Mouse (Mus musculus) forebrain, postnatal 0 days (tissue): ENCODE measurements around the gene Ccdc73. TPM values are rescaled to one million over a fixed set of nuclear protein-coding genes. Genes with fewer than 3 reads are reported as not detected.

Source experiments
- ATAC-seq: fragments of 200-750 bp; cut with Nextera tagmentation; 2 replicates; pipeline ENCODE4 v1.8.0; 2017; ENCODE audit warnings: mild to moderate bottlenecking, moderate library complexity
- DNase-seq: peaks from one replicate; pipeline ENCODE4 v3.0.0-alpha.2; 2015
- H3K27ac ChIP-seq: fragments of 300-500 bp; sonication (generic); 2 replicates; pipeline ENCODE4 v1.5.1; 2014; ENCODE audit warnings: low read depth, mild to moderate bottlenecking, antibody characterized with exemption, low read length, moderate library complexity, mixed read lengths
- H3K27me3 ChIP-seq: fragments of 300-500 bp; sonication (generic); 2 replicates; pipeline ENCODE4 v1.6.1; 2014; ENCODE audit warnings: mild to moderate bottlenecking, low read length, mixed read lengths; ENCODE audit not compliant: insufficient read depth
- H3K36me3 ChIP-seq: fragments of 300-500 bp; sonication (generic); 2 replicates; pipeline ENCODE4 v1.6.1; 2014; ENCODE audit warnings: mild to moderate bottlenecking, moderate library complexity; ENCODE audit not compliant: insufficient read depth
- H3K4me1 ChIP-seq: fragments of 300-500 bp; sonication (generic); 2 replicates; pipeline ENCODE4 v1.6.1; 2014; ENCODE audit warnings: antibody characterized with exemption; ENCODE audit not compliant: insufficient read depth
- H3K4me2 ChIP-seq: fragments of 300-500 bp; sonication (generic); 2 replicates; pipeline ENCODE4 v1.6.1; 2014; ENCODE audit warnings: low read depth, mild to moderate bottlenecking, moderate library complexity
- H3K4me3 ChIP-seq: fragments of 300-500 bp; sonication (generic); 2 replicates; pipeline ENCODE4 v1.5.1; 2014; ENCODE audit warnings: low read depth, low read length, mixed read lengths
- H3K9ac ChIP-seq: fragments of 300-500 bp; sonication (generic); 2 replicates; pipeline ENCODE4 v1.6.1; 2014; ENCODE audit warnings: mild to moderate bottlenecking
- H3K9me3 ChIP-seq: fragments of 300-500 bp; sonication (generic); 2 replicates; pipeline ENCODE4 v1.6.1; 2016; ENCODE audit warnings: low read length
- CTCF ChIP-seq: sonication (generic); IDR thresholded peaks from 2 replicates; pipeline ENCODE4 v1.5.1; 2016; ENCODE audit warnings: antibody characterized with exemption, control low read depth, low read depth
- WGBS: fragments of 180-500 bp; shearing (Covaris S2); extraction: QIAGEN DNeasy Blood & Tissue Kit; methylation state at CpG from one replicate; pipeline ENCODE4 v1.1.7; 2014; 5-methylcytosine and 5-hydroxymethylcytosine counted together
- polyA plus RNA-seq: library from polyadenylated mRNA; unstranded; fragments of >200 nt; fragmentation: Nextera tagmentation; extraction: Ambion mirVana; gene quantifications from 2 replicates; pipeline ENCODE4 v1.2.1, GENCODE M21; 2015
- total RNA-seq: library from RNA; depleted of rRNA; stranded (reverse); fragments of >200 nt; gene quantifications from 2 replicates; pipeline ENCODE4 v1.2.3, GENCODE M21; 2014; rRNA removed

Ccdc73 gene
- total and polyA plus RNA-seq, 2 experiments from 2014 or later = 3.9 TPM; not detected in 1

DNA sequence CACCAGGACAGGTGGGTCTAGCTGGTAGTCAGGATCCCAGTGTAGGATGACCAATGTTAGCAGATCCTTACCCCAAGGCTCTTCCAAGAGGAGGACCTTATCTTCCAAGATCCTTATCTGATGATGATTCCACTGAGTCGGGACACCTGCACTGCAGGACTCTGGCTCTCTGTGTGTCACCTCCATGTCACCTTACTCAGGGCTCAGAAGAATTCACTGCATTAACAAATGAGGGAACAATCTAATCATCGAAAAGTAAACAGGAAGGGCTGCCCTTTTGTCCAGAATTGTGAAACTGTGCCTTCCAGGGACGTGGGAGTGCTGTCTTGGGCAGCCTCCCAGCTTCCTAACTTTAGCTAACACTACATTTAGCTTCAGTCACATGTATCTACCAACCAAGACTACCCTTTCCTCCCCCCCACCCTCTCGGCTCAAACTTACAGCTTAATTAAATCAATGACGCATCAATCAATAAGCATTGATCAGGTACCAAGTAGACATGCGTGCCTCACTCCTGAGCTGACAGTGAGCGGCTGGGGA is 191.0 kb downstream of the Ccdc73 start:
- Histone ChIP-seq H3K4me1 (no peaks in the 10 kb centered on the region), H3K27ac (no peak overlapping the region), H3K36me3 (no peaks in the 10 kb centered on the region), H3K9me3 (no peaks in the 10 kb centered on the region), H3K27me3 (no peaks in the 10 kb centered on the region), H3K4me2 (no peak overlapping the region), H3K9ac (no peak overlapping the region), H3K4me3 (no peak overlapping the region)
- DNase-seq (no peak), ATAC-seq (no peak)
- WGBS = 85% methylated on average over 7 of the region's 7 CpGs
- TF ChIP-seq CTCF = no peak

DNA sequence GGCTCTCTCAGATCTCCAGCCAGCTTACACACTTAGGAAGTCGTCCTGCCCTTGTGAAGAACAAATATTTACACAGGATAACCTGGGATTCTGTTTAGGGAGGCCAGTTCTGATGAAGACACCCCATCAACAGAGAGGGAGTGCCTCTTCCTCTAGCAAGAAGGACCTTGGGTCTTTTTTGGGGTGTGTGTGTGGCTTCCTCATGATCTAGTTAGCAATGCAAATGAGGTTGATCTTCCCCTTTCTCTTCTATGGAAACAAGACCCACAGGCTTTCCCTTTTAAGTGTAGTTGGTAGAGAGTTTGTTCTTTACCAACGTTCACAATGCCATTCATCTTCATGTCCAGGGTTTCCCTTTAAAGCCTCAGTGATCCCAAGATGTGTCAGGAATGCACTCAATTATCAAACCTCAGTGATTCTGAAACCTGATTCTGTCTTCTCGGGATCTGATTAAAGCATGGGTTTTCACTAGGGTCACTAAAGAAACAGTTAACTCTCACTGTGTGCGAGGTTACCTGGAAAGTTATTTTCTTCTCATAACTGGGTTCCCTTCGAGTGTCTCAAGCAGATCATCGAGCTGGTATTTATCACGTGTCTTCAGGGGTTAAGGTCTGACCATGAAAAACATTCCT is 195.3 kb downstream of the Ccdc73 start:
- Histone ChIP-seq H3K9me3 (no peaks in the 10 kb centered on the region), H3K27ac (no peak overlapping the region), H3K4me2 (no peak overlapping the region), H3K9ac (no peak overlapping the region), H3K4me1 (no peaks in the 10 kb centered on the region), H3K36me3 (no peaks in the 10 kb centered on the region), H3K4me3 (no peak overlapping the region), H3K27me3 (no peaks in the 10 kb centered on the region)
- DNase-seq = no peak
- 45% methylated on average over 7 of the region's 7 CpGs for WGBS
- no peak for ATAC-seq
- TF ChIP-seq CTCF = no peak

Other genes starting within 250 kb of the Ccdc73 start
- 32.9 and 40.7 TPM in 2 replicates for gene Tcp11l1, start 155.6 kb upstream of the Ccdc73 start, total RNA-seq
- gene Tcp11l1, start 155.6 kb upstream of the Ccdc73 start, polyA plus RNA-seq = 54.1 and 57.5 TPM in 2 replicates
- not detected in 2 replicates for gene Pin1rt1, start 151.4 kb upstream of the Ccdc73 start, total RNA-seq
- not detected in 2 replicates for gene Pin1rt1, start 151.4 kb upstream of the Ccdc73 start, polyA plus RNA-seq
- gene Depdc7, start 124.9 kb upstream of the Ccdc73 start, total RNA-seq = 0.90 and 1.3 TPM in 2 replicates
- gene Depdc7, start 124.9 kb upstream of the Ccdc73 start, polyA plus RNA-seq = 0.70 and 0.82 TPM in 2 replicates
- 10.8 and 14.1 TPM in 2 replicates for gene Qser1, start 51.0 kb upstream of the Ccdc73 start, total RNA-seq
- gene Qser1, start 51.0 kb upstream of the Ccdc73 start, polyA plus RNA-seq = 2.4 and 3.4 TPM in 2 replicates
- 1.2 TPM in 2 replicates for gene Prrg4, start 17.9 kb upstream of the Ccdc73 start, total RNA-seq
- gene Prrg4, start 17.9 kb upstream of the Ccdc73 start, polyA plus RNA-seq = 0.31 and 1.1 TPM in 2 replicates
- 192 and 234 TPM in 2 replicates for gene Eif3m, start 149.3 kb downstream of the Ccdc73 start, total RNA-seq
- gene Eif3m, start 149.3 kb downstream of the Ccdc73 start, polyA plus RNA-seq = 191 and 230 TPM in 2 replicates
- gene Gm11060, start 224.2 kb downstream of the Ccdc73 start, total RNA-seq = not detected in 2 replicates
- not detected in 2 replicates for gene Gm11060, start 224.2 kb downstream of the Ccdc73 start, polyA plus RNA-seq